Mouse (Mus musculus) limb, embryonic 14.5 days (tissue): ENCODE data around the gene Sigmar1. TPM values are rescaled to one million over a fixed set of nuclear protein-coding genes. Genes with fewer than 3 reads are reported as not detected.
"Not testable (repeated sequence)": the region's sequence is repeated elsewhere in the genome, so short reads cannot be mapped to it uniquely, and the experiment has no call there.

Experiments used
- ATAC-seq: fragments of 200-750 bp; cut with Nextera tagmentation; 2 replicates; pipeline ENCODE4 v1.8.0; 2017; ENCODE audit warnings: low read depth, moderate number of reproducible peaks, moderate TSS enrichment; ENCODE audit not compliant: low FRiP score
- DNase-seq: peaks from one replicate; pipeline ENCODE4 v3.0.0-alpha.2; 2015; ENCODE audit warnings: low spot score
- H3K27ac ChIP-seq: fragments of 300-500 bp; sonication (generic); replicated peaks from 2 replicates; pipeline ENCODE4 v1.5.1; 2014; ENCODE audit warnings: low read depth, mild to moderate bottlenecking, low read length, moderate library complexity, mixed read lengths
- H3K27me3 ChIP-seq: fragments of 300-500 bp; sonication (generic); 2 replicates; pipeline ENCODE4 v1.6.1; 2014; ENCODE audit warnings: low read length, mixed read lengths; ENCODE audit not compliant: control insufficient read depth, insufficient read depth
- H3K36me3 ChIP-seq: fragments of 300-500 bp; sonication (generic); 2 replicates; pipeline ENCODE4 v1.6.1; 2014; ENCODE audit warnings: mild to moderate bottlenecking, low read length, moderate library complexity, mixed read lengths; ENCODE audit not compliant: control insufficient read depth, insufficient read depth
- H3K4me1 ChIP-seq: fragments of 300-500 bp; sonication (generic); 2 replicates; pipeline ENCODE4 v1.6.1; 2014; ENCODE audit warnings: antibody characterized with exemption, low read length, mixed read lengths; ENCODE audit not compliant: control insufficient read depth, insufficient read depth
- H3K4me2 ChIP-seq: fragments of 300-500 bp; sonication (generic); replicated peaks from 2 replicates; pipeline ENCODE4 v1.6.1; 2014; ENCODE audit warnings: low read depth, mild to moderate bottlenecking, low read length, moderate library complexity; ENCODE audit not compliant: severe bottlenecking
- H3K4me3 ChIP-seq: fragments of 300-500 bp; sonication (generic); replicated peaks from 2 replicates; pipeline ENCODE4 v1.5.1; 2014; ENCODE audit warnings: low read length
- H3K9ac ChIP-seq: fragments of 300-500 bp; sonication (generic); 2 replicates; pipeline ENCODE4 v1.6.1; 2014; ENCODE audit warnings: mild to moderate bottlenecking, low read depth, low read length, moderate library complexity; ENCODE audit not compliant: severe bottlenecking
- H3K9me3 ChIP-seq: fragments of 300-500 bp; sonication (generic); 2 replicates; pipeline ENCODE4 v1.6.1; 2016; ENCODE audit warnings: low read length; ENCODE audit not compliant: control insufficient read depth
- POLR2A ChIP-seq: fragments of 200-500 bp; IDR thresholded peaks from 2 replicates; pipeline ENCODE4 v1.8.0; 2012; ENCODE audit warnings: inconsistent platforms, mild to moderate bottlenecking, moderate library complexity, borderline replicate concordance; ENCODE audit not compliant: insufficient read depth, insufficient read length; ENCODE audit errors: extremely low read depth
- WGBS: fragments of 180-500 bp; shearing (Covaris S2); extraction: QIAGEN DNeasy Blood & Tissue Kit; methylation state at CpG from one replicate; pipeline ENCODE4 v1.1.7; 2014; 5-methylcytosine and 5-hydroxymethylcytosine counted together
- polyA plus RNA-seq, 2 experiments: library from polyadenylated mRNA; depleted of rRNA in 1 of 2; stranded (reverse) in 1 of 2; unstranded in 1 of 2; fragments of >200 nt; fragmentation: Nextera tagmentation in 1 of 2; extraction: Ambion mirVana in 1 of 2; gene quantifications; 2 replicates each; pipeline versions ENCODE4 v1.2.1 to v1.2.3; 2012 to 2014

The Sigmar1 gene
- polyA plus RNA-seq (2012; rRNA removed) (79.2 and 91.4 TPM in 2 replicates), polyA plus RNA-seq (2014; fragmentation: Nextera tagmentation; extraction: Ambion mirVana) (85.3 and 88.9 TPM in 2 replicates)

DNA sequence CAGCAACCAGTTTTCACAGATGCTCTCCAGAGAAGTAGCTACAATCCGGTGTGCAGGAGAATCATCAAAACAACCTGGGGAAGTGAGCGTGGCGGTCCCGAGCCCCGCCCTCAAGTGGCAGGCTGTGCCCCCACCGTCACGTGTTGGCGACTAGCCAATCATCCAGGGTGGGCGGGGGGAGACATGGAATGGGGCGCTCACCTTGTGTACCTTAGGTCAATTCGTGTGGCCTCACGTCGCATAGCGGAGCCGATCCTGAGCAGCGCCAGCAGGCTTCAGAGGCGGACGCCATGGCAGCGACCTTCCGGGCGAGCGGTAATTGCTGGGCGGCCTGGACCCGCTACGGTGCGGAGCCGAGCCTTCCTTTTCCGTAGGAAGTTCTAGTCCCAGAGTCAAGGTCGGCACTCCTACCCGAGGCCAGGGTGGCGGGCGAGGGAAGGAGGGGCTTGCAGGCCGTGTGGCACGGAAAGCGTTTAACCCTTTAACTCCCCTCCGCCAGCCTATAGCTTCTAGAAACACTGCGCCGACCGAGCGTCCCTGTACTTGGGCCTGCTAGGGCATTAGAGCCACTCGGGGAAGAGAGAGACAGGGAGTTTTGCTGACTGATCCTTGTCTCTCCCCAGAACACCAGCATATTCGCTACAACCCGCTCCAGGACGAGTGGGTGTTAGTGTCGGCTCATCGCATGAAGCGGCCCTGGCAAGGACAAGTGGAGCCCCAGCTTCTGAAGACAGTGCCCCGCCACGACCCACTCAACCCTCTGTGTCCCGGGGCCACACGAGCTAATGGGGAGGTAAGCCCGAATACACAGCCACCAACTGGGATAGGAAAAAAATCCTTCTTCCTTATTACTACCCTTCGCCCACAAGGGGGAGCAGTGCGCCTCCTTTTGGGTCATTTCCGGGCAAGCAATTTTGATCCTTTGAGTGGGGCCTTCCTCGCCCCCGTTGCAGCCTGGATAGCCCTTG, at the start of gene Sigmar1:
Gene Sigmar1 (minus strand): TSS at position 820 of the 968 bp plus-strand sequence.
- H3K4me1 ChIP-seq, result peaks cover 17% of the 10 kb centered on the region
- H3K4me2 ChIP-seq, result peak within 1 kb of the TSS; percentile 81
- ATAC-seq (peak; percentile 54), DNase-seq (peak; percentile 86)
- H3K9ac ChIP-seq, result peak within 1 kb of the TSS; percentile 79
- no peaks in the 10 kb centered on the region for H3K27me3 ChIP-seq
- 1% methylated on average over 57 of the region's 57 CpGs for WGBS
- H3K4me3 ChIP-seq, result peak within 1 kb of the TSS; percentile 72
- peak within 1 kb of the TSS; percentile 76 for H3K27ac ChIP-seq
- peaks cover 16% of the 10 kb centered on the region; the same call in 1 of the 2 replicates for H3K36me3 ChIP-seq
- 0 out of 2 replicates have a peak, but pooled peaks have one; percentile 9 for TF ChIP-seq POLR2A
- H3K9me3 ChIP-seq, result no peaks in the 10 kb centered on the region

GRCm38 (mm10) chr4:41783197-41783596, 27.2 kb upstream of the Sigmar1 start:
- 59% methylated on average over 2 of the region's 3 CpGs for WGBS
- not testable (repeated sequence) for H3K4me3 ChIP-seq, H3K27me3 ChIP-seq, ATAC-seq, H3K9ac ChIP-seq, DNase-seq, H3K27ac ChIP-seq, H3K9me3 ChIP-seq, H3K4me2 ChIP-seq, H3K4me1 ChIP-seq, H3K36me3 ChIP-seq

- H3K4me3 ChIP-seq, H3K9ac ChIP-seq, DNase-seq, H3K36me3 ChIP-seq, H3K27me3 ChIP-seq, H3K9me3 ChIP-seq, H3K4me2 ChIP-seq, ATAC-seq, H3K27ac ChIP-seq, H3K4me1 ChIP-seq: not testable (repeated sequence)
- WGBS, result 35% methylated on average over 4 of the region's 4 CpGs
These were observed 26.8 kb upstream of the Sigmar1 start for GRCm38 (mm10) chr4:41782711-41783110.

DNA sequence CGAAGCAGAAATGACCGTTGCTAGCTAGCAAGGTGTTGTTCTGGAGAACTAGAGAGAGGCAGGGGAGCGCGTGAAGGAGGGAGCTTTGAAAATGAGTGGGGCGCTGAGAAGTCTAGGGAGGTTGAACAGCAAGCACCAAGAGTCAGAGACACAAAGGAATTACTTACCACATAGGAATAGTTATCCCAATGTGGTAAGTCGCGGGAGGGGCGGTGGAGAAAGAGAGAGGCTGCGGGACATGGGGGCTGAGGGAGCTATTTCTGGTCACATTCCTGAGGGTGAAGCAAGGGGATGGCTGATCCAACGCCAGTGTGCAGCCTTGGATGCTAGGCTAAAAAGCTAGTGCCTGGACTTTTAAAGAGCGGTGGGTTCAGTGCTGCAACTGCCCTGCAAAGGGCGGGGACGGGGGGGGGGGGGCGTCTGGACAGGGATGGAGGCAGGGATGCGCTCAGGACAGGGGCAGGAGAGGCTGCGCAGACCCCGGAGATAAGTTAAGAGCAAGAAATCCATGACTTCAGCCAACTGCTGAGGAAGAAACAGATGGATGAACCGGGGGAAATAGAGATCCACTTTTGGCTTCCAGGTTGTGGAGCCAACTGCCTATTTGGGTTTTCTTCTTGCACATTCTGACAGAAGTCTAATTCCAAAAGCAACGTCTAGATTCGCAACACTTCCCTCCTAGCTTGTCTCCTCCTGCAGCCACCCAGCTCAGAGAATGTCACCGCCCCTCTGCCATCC, 26.0 kb upstream of the Sigmar1 start:
- peak overlapping the region; percentile 17; the same call in 1 of the 2 replicates for H3K4me2 ChIP-seq
- DNase-seq, H3K36me3 ChIP-seq, H3K9ac ChIP-seq, H3K4me1 ChIP-seq, H3K27ac ChIP-seq, ATAC-seq, H3K27me3 ChIP-seq, H3K9me3 ChIP-seq, H3K4me3 ChIP-seq: not testable (repeated sequence)
- 11% methylated on average over 13 of the region's 21 CpGs for WGBS

GRCm38 (mm10) chr4:41781271-41781670, 25.3 kb upstream of the Sigmar1 start:
- H3K9me3 ChIP-seq, H3K4me2 ChIP-seq, ATAC-seq, H3K4me3 ChIP-seq, H3K27me3 ChIP-seq, H3K4me1 ChIP-seq, H3K27ac ChIP-seq, DNase-seq, H3K36me3 ChIP-seq, H3K9ac ChIP-seq: not testable (repeated sequence)
- WGBS, result 18% methylated on average over 3 of the region's 9 CpGs

DNA sequence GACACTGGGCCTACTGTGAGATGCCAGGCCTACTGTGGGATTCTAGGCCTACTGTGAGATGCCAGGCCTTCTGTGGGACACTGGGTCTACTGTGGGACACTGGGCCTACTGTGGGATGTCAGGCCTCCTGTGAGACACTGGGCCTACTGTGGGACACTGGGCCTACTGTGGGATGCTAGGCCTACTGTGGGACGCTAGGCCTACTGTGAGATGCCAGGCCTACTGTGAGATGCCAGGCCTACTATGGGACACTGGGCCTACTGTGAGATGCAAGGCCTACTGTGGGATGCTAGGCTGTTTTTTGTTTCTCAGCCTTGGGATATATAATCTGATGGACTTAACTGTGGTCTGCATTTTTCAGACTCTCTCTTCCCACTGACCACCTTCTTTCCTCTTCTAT, 19.9 kb upstream of the Sigmar1 start:
- not testable (repeated sequence) for ATAC-seq, H3K4me1 ChIP-seq, H3K27ac ChIP-seq, DNase-seq, H3K36me3 ChIP-seq, H3K4me2 ChIP-seq, H3K9ac ChIP-seq, H3K27me3 ChIP-seq, H3K4me3 ChIP-seq, H3K9me3 ChIP-seq
- WGBS, result 83% methylated on average over 1 of the region's 1 CpGs

DNA sequence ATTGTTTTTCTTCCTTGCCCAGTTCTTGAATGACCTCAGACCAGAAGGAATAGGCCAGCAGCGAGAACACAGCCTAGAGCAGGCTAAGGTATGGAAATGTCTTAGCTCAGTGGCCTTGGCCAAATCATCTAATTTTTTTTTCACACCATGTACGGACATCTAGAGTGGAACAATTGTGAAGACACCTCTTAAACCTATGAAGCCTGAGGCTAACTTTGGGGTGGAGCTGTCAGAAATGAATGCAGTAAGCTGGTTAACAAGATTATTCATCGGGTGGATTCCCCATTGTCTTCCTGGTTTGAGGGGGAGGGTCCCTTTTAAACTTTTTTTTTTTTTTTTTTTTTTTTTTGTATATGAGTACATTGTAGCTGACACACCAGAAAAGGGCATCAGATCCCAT, 18.5 kb upstream of the Sigmar1 start:
- H3K27ac ChIP-seq, ATAC-seq, H3K36me3 ChIP-seq, H3K4me1 ChIP-seq, H3K27me3 ChIP-seq, H3K9me3 ChIP-seq, H3K9ac ChIP-seq, DNase-seq: not testable (repeated sequence)
- 70% methylated on average over 3 of the region's 3 CpGs for WGBS
- H3K4me3 ChIP-seq, result peak overlapping the region; percentile 35
- peak overlapping the region; percentile 37 for H3K4me2 ChIP-seq
